Mouse (Mus musculus) forebrain, embryonic 10.5 days (tissue): Measurements from ENCODE around the gene Cyp2d9. TPM values are rescaled to one million over a fixed set of nuclear protein-coding genes. Genes with fewer than 3 reads are reported as not detected.
"Not testable (repeated sequence)": the region's sequence is repeated elsewhere in the genome, so short reads cannot be mapped to it uniquely, and the experiment has no call there.

ENCODE experiments used
- DNase-seq: peaks from one replicate; pipeline ENCODE4 v3.0.0-alpha.2; 2017; ENCODE audit warnings: low spot score; ENCODE audit errors: extremely low spot score
- H3K27ac ChIP-seq: fragments of 300-500 bp; sonication (generic); 2 replicates; pipeline ENCODE4 v1.5.1; 2016; ENCODE audit warnings: mild to moderate bottlenecking
- H3K27me3 ChIP-seq: fragments of 300-500 bp; sonication (generic); 2 replicates; pipeline ENCODE4 v1.6.1; 2016; ENCODE audit warnings: mild to moderate bottlenecking; ENCODE audit not compliant: poor library complexity, severe bottlenecking
- H3K36me3 ChIP-seq: fragments of 300-500 bp; sonication (generic); replicated peaks from 2 replicates; pipeline ENCODE4 v1.6.1; 2016; ENCODE audit warnings: mild to moderate bottlenecking, moderate library complexity
- H3K4me1 ChIP-seq: fragments of 300-500 bp; sonication (generic); 2 replicates; pipeline ENCODE4 v1.6.1; 2016
- H3K4me3 ChIP-seq: fragments of 300-500 bp; sonication (generic); 2 replicates; pipeline ENCODE4 v1.5.1; 2016; ENCODE audit warnings: mild to moderate bottlenecking, moderate library complexity
- H3K9me3 ChIP-seq: fragments of 300-500 bp; sonication (generic); 2 replicates; pipeline ENCODE4 v1.6.1; 2016; ENCODE audit warnings: mild to moderate bottlenecking, moderate library complexity
- WGBS: fragments of 180-500 bp; shearing (Covaris S2); methylation state at CpG from one replicate; pipeline ENCODE4 v1.1.7; 2016; 5-methylcytosine and 5-hydroxymethylcytosine counted together
- polyA plus RNA-seq: library from polyadenylated mRNA; unstranded; fragments of >200 nt; fragmentation: Nextera tagmentation; extraction: Ambion mirVana; gene quantifications from 2 replicates; pipeline ENCODE4 v1.2.1, GENCODE M21; 2016

Gene Cyp2d9
- not detected in 2 replicates for polyA plus RNA-seq

DNA sequence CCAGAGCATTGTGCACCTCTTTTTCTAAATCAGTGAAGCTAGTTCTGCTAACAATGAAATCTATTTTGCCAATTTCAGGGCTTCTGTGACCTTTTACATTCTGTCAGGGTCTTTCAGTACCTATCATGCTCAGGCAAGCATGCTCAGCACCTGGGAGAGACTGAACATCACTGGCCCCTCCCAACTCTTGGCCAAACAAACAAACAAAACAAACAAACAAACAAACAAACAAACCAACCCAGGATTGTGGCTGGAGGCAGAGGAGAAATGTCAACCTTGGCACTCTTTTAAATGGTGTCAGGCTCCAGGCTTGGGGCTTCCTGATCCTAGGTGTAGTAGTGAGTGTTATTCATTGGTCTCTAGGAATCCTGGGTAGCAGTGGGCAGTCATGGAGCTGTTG is at the start of gene Cyp2d9:
Gene Cyp2d9, plus strand, starts transcription at position 301 of the 400 bp plus-strand sequence.
- Histone ChIP-seq H3K4me3 (no peak within 1 kb of the TSS), H3K27me3 (no peaks in the 10 kb centered on the region), H3K4me1 (no peaks in the 10 kb centered on the region), H3K36me3 (no peaks in the 10 kb centered on the region), H3K27ac (no peak within 1 kb of the TSS), H3K9me3 (peaks cover 45% of the 10 kb centered on the region)
- no peak for DNase-seq

DNA sequence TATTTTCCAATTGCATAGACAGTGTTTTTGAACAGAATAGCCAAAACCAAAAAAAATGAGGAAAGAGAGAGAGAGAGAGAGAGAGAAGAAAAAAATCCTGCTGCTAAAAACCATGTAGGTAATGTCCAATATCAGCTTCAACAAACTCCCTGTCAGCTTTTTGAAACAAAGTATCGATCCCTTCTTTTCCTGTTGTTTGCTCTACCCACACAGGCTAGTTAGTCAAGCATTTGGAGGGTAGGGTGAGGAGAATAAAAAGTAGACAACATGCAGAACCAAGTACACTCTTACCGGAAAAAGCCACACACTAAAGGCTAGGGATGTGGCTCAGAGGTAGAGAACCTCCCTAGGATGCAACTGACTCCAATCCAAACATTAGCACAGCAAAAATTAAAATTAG is 47.5 kb upstream of the Cyp2d9 start:
- no peaks in the 10 kb centered on the region for H3K9me3 ChIP-seq
- H3K27ac ChIP-seq: no peak overlapping the region
- DNase-seq: no peak
- WGBS: 92% methylated on average over 2 of the region's 2 CpGs
- no peak overlapping the region for H3K4me3 ChIP-seq
- H3K27me3 ChIP-seq: no peaks in the 10 kb centered on the region
- H3K4me1 ChIP-seq: peaks cover 4% of the 10 kb centered on the region
- no peaks in the 10 kb centered on the region for H3K36me3 ChIP-seq

DNA sequence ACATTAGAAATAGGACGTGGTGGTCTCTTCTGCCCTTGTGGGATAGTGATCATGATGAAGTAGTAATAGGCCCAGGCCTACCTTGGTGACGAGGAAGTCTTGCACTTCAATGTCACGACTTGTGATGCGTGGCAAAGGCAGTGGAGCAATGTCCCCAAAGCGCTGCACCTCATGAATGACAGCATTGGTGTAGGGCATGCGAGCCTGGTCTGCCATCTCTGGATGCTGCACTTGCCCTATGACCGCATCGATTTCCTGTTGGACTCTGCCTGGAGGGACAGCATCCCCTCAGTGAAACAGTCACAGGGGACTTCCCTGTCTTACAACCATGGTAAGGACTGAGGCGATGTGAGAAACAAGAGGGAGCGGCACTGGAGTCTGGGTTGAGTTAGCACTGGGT is 43.3 kb upstream of the Cyp2d9 start:
- H3K9me3 ChIP-seq, H3K27me3 ChIP-seq, H3K4me1 ChIP-seq, H3K4me3 ChIP-seq, H3K27ac ChIP-seq, H3K36me3 ChIP-seq, DNase-seq: not testable (repeated sequence)
- WGBS: 87% methylated on average over 10 of the region's 10 CpGs

DNA sequence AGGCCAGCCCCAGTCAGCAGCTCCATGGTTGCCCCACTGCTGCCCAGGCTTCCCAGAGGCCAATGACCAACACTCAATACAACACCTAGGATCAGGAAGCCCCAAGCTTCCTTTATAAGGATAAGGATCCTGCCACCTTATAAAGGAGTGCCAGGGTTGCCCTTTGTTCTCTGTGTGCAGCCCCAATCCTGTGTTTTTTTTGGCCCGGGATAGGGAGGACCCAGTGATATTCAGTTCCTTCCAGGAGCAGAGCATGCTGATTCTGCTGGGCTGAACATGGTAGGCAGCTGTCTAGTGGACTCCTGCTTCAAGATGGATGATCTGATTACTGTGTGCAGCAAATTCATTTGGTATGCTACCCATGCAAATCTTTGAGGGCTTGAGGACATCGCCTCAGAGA is 39.3 kb upstream of the Cyp2d9 start, which contains the start of gene Cyp2d11:
Gene Cyp2d11, minus strand, starts transcription at position 101 of the 400 bp plus-strand sequence.
- WGBS: 76% methylated on average over 2 of the region's 2 CpGs
- H3K36me3 ChIP-seq, H3K4me3 ChIP-seq, H3K9me3 ChIP-seq, H3K27me3 ChIP-seq, H3K27ac ChIP-seq, DNase-seq, H3K4me1 ChIP-seq: not testable (repeated sequence)

DNA sequence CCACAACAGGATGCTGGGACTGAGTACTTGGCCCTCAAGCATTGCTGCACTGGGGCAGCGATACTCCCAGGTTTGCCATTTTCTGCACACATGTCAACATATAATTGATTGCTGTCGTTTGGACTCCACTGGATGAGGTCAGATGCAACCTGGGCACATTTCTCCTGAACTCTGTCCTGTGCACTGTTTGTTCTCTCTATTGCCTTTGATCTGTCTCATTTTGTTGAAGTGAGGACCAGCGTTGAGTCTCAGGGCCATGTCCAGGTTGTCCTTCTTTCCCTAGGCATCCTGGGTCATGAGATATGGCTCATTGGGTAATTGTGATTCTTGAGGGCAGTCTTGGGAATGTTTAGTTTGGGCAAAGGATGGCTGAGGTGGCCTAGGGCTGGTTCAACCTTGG is 37.3 kb upstream of the Cyp2d9 start:
- H3K4me1 ChIP-seq, H3K27me3 ChIP-seq, H3K9me3 ChIP-seq, H3K4me3 ChIP-seq, DNase-seq, H3K27ac ChIP-seq, H3K36me3 ChIP-seq: not testable (repeated sequence)
- 85% methylated on average over 3 of the region's 3 CpGs for whole genome bisulfite sequencing

DNA sequence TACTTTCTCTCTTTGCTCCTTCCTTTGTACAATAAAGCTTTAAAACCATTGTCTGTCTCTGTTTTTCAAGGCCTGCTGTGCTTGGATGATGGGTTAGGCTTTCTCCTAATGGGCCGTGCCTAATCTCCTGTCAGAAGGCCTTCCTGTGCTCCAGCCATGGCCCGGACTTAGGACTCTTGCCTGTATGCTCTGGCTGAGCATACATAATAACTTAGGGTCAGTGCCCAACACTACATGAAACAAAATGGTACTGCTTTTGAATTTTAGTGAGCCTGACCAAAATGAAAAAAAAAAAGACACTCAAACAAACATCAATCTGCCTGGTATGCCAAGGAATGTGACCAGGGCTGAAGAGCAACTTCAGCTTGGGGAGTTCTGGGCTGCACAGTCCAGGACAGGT is 31.7 kb upstream of the Cyp2d9 start:
- Histone ChIP-seq H3K27ac (no peak overlapping the region), H3K36me3 (no peaks in the 10 kb centered on the region), H3K27me3 (no peaks in the 10 kb centered on the region), H3K4me1 (no peaks in the 10 kb centered on the region), H3K9me3 (no peaks in the 10 kb centered on the region), H3K4me3 (no peak overlapping the region)
- 60% methylated on average over 2 of the region's 2 CpGs for WGBS
- no peak for DNase-seq

DNA sequence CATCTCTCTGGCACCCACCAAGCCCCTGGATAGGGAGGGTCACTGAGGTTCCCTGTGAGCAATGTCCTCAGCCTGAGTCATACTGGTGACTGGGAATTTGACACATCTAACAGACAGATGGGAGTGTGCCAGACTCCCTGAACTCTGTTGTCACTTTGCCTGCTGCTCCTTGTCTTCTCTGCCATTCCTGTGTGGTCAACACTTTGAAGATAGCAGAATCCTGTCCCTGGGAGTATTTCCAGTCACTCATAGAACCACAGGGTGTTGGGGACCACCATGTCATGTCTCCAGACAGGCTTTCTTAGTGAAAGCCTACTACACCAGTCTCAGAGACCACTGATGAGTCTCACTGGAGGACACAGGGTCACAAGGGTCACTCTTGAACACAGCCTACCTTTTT is 31.1 kb upstream of the Cyp2d9 start:
- no peak for DNase-seq
- Histone ChIP-seq H3K27me3 (no peaks in the 10 kb centered on the region), H3K4me1 (no peaks in the 10 kb centered on the region)

DNA sequence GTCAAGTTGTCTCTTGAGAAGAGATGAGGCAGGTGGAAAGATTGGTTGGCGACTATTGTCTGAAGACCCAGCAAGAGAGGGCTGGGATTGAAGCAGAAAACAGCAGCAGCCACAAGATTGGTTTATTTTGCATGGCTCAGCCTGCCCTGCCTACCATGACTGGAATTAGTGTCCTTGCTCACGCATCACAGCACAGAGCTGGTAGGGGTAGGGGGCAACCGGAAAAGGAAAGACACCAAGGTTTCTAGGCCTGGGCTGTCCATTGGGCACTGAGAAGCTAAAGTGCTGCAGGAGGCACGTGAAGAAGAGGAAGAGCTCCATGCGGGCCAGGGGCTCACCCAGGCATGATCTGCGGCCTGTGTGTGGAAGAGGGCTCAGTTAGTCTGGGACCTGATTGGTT is 30.5 kb upstream of the Cyp2d9 start:
- no peak overlapping the region for H3K4me3 ChIP-seq
- H3K27me3 ChIP-seq: no peaks in the 10 kb centered on the region
- H3K9me3 ChIP-seq: no peaks in the 10 kb centered on the region
- no peaks in the 10 kb centered on the region for H3K4me1 ChIP-seq
- DNase-seq: no peak
- no peak overlapping the region for H3K27ac ChIP-seq
- whole genome bisulfite sequencing: 88% methylated on average over 6 of the region's 6 CpGs
- H3K36me3 ChIP-seq: no peaks in the 10 kb centered on the region

More for the DNA sequence above, 31.1 kb upstream of the Cyp2d9 start:
- Histone ChIP-seq H3K9me3 (no peaks in the 10 kb centered on the region), H3K36me3 (no peaks in the 10 kb centered on the region), H3K27ac (no peak overlapping the region), H3K4me3 (no peak overlapping the region)

DNA sequence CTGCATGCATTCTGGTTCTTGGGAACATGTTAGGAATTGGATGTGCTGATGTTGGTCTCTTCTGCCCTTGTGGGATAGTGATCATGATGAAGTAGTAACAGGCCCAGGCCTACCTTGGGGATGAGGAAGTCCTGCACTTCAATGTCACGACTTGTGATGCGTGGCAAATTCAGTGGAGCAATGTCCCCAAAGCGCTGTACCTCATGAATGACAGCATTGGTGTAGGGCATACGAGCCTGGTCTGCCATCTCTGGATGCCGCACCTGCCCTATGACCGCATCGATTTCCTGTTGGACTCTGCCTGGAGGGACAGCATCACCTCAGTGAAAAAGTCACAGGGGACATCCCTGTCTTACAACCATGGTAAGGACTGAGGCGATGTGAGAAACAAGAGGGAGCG is 29.6 kb upstream of the Cyp2d9 start:
- no peaks in the 10 kb centered on the region for H3K9me3 ChIP-seq
- H3K4me1 ChIP-seq: no peaks in the 10 kb centered on the region
- no peak overlapping the region for H3K4me3 ChIP-seq
- no peaks in the 10 kb centered on the region for H3K36me3 ChIP-seq
- H3K27ac ChIP-seq: no peak overlapping the region
- 94% methylated on average over 9 of the region's 9 CpGs for whole genome bisulfite sequencing
- H3K27me3 ChIP-seq: no peaks in the 10 kb centered on the region
- no peak for DNase-seq

DNA sequence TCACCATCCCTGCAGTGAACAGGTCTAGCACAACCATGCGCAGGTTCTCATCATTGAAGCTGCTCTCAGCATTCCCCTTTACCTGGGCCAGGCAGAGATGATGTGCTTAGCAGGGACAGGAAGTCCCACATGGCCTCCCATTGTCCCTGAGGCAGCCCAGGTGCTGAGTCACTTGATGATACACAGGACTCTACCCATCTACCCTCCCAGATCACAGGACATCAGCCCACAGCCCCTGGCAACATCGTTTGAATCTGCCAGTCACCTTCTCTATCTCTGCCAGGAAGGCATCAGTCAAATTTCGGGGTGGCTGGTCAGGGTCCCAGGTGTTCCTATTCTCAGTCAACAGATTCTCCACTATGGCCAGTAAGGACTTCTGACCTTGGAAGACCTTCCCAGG is 29.1 kb upstream of the Cyp2d9 start:
- no peak overlapping the region for H3K4me3 ChIP-seq
- 88% methylated on average over 3 of the region's 3 CpGs for WGBS
- H3K9me3 ChIP-seq: no peaks in the 10 kb centered on the region
- DNase-seq: no peak
- H3K27ac ChIP-seq: no peak overlapping the region
- no peaks in the 10 kb centered on the region for H3K4me1 ChIP-seq
- no peaks in the 10 kb centered on the region for H3K36me3 ChIP-seq
- H3K27me3 ChIP-seq: no peaks in the 10 kb centered on the region

DNA sequence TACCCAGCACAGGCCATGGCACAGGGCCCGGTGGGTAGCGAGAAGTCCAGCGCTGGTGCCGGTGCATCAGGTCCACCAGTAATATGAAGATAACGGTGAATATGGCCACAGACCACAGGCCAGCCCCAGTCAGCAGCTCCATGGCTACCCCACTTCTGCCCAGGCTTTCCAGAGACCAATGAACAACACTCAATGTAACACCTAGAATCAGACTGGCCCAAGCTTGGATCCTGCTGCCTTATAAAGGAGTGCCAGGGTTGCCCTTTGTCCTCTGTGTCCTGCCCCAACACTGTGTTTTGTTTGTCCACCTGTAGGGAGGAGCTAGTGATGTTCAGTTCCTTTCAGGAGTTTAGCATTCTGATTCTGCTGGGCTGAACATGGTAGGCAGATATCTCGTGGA is 26.3 kb upstream of the Cyp2d9 start, which contains the start of gene Cyp2d10:
Gene Cyp2d10, minus strand, starts transcription at position 215 of the 400 bp plus-strand sequence.
- H3K9me3 ChIP-seq: no peaks in the 10 kb centered on the region
- no peaks in the 10 kb centered on the region for H3K36me3 ChIP-seq
- H3K4me1 ChIP-seq: no peaks in the 10 kb centered on the region
- no peak within 1 kb of the TSS for H3K4me3 ChIP-seq
- WGBS: 92% methylated on average over 6 of the region's 6 CpGs
- no peak for DNase-seq
- H3K27me3 ChIP-seq: no peaks in the 10 kb centered on the region
- no peak within 1 kb of the TSS for H3K27ac ChIP-seq

DNA sequence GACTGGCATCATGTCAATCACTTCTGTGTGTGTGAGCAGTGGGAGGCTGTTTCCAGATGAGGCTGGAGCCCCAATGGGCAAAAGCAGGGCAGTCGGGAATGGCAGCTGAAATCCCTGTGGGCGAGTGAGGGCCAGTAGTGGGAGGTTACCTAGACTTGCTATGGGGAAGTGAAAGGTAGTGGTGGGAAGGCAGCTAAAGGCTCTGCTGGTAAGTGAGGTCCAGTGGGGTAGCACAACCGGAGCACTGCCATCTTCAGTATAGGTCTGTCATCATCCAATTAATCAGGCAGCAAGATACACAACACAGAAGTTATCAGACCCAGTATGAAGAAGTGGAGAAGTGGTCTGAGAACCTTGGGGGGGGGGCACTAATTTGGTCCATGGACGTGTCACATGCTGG is 25.7 kb upstream of the Cyp2d9 start:
- Histone ChIP-seq H3K4me3 (no peak overlapping the region), H3K36me3 (no peaks in the 10 kb centered on the region), H3K4me1 (no peaks in the 10 kb centered on the region), H3K27ac (no peak overlapping the region), H3K9me3 (no peaks in the 10 kb centered on the region), H3K27me3 (no peaks in the 10 kb centered on the region)
- WGBS: 80% methylated on average over 4 of the region's 4 CpGs
- DNase-seq: no peak

DNA sequence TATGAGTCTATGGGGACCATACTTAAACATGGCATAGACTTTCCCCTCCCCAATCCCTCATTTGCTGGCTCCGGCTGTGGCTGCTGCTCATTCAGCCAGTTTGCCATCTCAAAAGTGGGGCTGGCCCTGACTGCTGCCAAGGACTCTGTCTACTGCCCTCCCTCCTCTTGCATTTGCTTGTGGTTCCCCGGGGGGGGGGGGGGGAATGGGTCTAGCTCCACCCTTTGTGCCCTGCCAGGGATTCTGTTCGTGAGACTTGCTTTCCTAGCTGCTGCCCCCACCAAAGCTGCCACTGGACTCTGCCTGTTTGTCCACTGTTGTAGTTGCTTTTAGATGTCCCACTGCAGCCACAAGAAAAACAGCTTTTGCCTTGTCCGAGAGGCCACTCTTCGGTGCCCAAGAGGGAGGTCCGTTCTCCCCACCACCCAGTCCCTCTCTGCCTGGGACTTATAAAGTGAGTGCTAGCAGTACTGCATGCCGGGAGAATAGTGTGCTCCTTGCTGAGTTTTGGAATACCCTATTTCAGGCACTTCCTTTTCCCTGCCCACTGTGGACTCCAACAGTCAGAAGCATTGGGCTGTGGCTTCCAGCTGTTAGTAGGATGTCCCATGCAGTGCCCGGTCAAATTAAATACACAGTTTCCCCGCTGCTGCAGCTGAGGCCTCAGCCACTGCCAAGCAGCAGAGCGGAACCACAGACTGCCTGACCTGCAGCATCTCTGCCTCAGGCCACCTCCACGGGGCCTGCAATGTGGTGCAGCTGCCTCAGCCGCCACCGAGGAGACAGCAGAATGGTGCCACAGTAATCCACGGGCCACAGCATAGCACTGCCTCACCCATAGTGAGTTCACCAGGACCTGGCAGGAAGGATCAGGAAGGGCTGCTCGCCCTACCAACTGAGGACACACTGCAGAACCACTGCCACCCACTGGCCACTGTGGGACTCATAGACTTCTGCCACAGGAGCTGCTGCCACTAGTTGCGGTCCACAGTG is 16.1 kb upstream of the Cyp2d9 start:
- H3K27ac ChIP-seq: peak overlapping the region; percentile 66
- no peaks in the 10 kb centered on the region for H3K9me3 ChIP-seq
- H3K4me3 ChIP-seq: peak overlapping the region; percentile 29
- H3K4me1 ChIP-seq: peaks cover 10% of the 10 kb centered on the region
- H3K27me3 ChIP-seq: no peaks in the 10 kb centered on the region
- peak; percentile 56 for DNase-seq
- H3K36me3 ChIP-seq: no peaks in the 10 kb centered on the region
- WGBS: 30% methylated on average over 16 of the region's 16 CpGs
